14 mouse cellular contexts compared by ENCODE assay signal in the genomic region with DNA sequence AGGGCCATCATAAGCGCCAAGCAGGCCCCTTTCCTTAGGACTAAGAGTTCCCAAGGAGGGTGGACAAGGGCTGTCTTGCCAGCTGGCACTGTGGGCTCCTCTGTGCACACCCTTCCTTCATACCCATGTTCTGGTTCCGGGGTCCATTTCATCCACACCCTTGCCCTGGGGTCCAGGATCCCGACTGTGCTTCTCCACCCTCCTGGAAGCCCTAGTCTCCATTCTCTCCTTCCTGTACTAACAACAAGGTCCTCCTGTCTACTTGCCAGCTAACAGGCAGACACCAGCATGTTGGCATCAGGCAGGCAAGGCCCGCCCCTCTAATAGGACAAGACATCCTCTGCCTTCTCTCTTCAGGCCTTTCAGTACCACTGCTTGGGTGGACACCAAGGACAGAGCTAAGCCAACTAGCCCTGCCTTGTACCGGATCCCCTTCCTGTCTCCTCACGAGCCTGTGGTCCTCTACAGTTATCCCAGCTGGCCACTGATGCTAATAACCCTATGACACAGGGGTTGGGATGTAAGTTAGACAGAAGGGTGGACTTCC. TPM values are rescaled to one million over a fixed set of nuclear protein-coding genes. Genes with fewer than 3 reads are reported as not detected.
DNase-seq lines count a peak whose midpoint lies in the region; ATAC-seq lines count a peak whose summit lies in the region.
"Had no signal": no experiment of that assay in that cellular context is flagged by ENCODE, and none has a peak within 500 bp of the region (broad histone marks: within the 10 kb centered on the region; RNA-seq: fewer than 3 reads in every experiment).

No protein-coding gene starts in this region.

- no peak overlapping the region for H3K4me2 ChIP-seq in heart, embryonic 14.5 days (ENCODE audit: low read length)
- no peak overlapping the region for H3K4me2 ChIP-seq in midbrain, embryonic 12.5 days (replicated peaks)
- no peak overlapping the region for H3K4me2 ChIP-seq in midbrain, embryonic 16.5 days (ENCODE audit: low read length)
- H3K4me2 ChIP-seq in intestine, embryonic 15.5 days (replicated peaks) = no peak overlapping the region
- H3K4me2 ChIP-seq in stomach, embryonic 14.5 days (replicated peaks; ENCODE audit: low read depth, low read length) = no peak overlapping the region

- intact Hi-C loops in heart, postnatal 10 days (cut with DNase I) = no loop called here

- peaks cover 18% of the 10 kb centered on the region for H3K36me3 ChIP-seq in heart, embryonic 14.5 days (ENCODE audit: control insufficient read depth, insufficient read depth, low read length)
- peaks cover 30% of the 10 kb centered on the region for H3K36me3 ChIP-seq in midbrain, embryonic 12.5 days
- no peaks in the 10 kb centered on the region for H3K36me3 ChIP-seq in midbrain, embryonic 16.5 days (ENCODE audit: control insufficient read depth, insufficient read depth, low read length)
- H3K36me3 ChIP-seq in intestine, embryonic 15.5 days = no peaks in the 10 kb centered on the region
- H3K36me3 ChIP-seq in stomach, embryonic 14.5 days (ENCODE audit: control insufficient read depth, insufficient read depth, low read length) = no peaks in the 10 kb centered on the region; the same call in 1 of the 2 replicates

- no peaks in the 10 kb centered on the region for H3K9me3 ChIP-seq in heart, embryonic 14.5 days (ENCODE audit: control insufficient read depth, low read length)
- H3K9me3 ChIP-seq in midbrain, embryonic 12.5 days = no peaks in the 10 kb centered on the region
- no peaks in the 10 kb centered on the region for H3K9me3 ChIP-seq in midbrain, embryonic 16.5 days (replicated peaks; ENCODE audit: control insufficient read depth, low read length, poor library complexity, severe bottlenecking)
- no peaks in the 10 kb centered on the region for H3K9me3 ChIP-seq in intestine, embryonic 15.5 days
- H3K9me3 ChIP-seq in stomach, embryonic 14.5 days (ENCODE audit: control insufficient read depth, low read depth, low read length) = no peaks in the 10 kb centered on the region
- H3K9me3 ChIP-seq: megakaryocyte, embryonic 14.5 days had no signal

- no peak overlapping the region for H3K4me3 ChIP-seq in heart, embryonic 14.5 days (ENCODE audit: control insufficient read depth in 1 of 2, insufficient read depth in 1 of 2, low read depth in 1 of 2, low read length in 2 of 2)
- H3K4me3 ChIP-seq in midbrain, embryonic 12.5 days = no peak overlapping the region
- H3K4me3 ChIP-seq in midbrain, embryonic 16.5 days (ENCODE audit: low read depth, low read length) = no peak overlapping the region
- H3K4me3 ChIP-seq in intestine, embryonic 15.5 days (replicated peaks) = no peak overlapping the region
- no peak overlapping the region for H3K4me3 ChIP-seq in stomach, embryonic 14.5 days (ENCODE audit: low read depth, low read length)
- H3K4me3 ChIP-seq: megakaryocyte, embryonic 14.5 days had no signal

- no peak for DNase-seq in heart, postnatal 10 days
- no peak for DNase-seq in layer of hippocampus, adult 9-10 months (ENCODE audit: low spot score)
- no peak for DNase-seq in kidney, postnatal 36 days
- DNase-seq: cerebellum, postnatal 10 days; gastrocnemius, postnatal 10 days; left cerebral cortex, postnatal 4 days; thymus, postnatal 25 days had no signal

- peak overlapping the region; percentile 70; the same call in 1 of the 2 replicates for H3K9ac ChIP-seq in heart, embryonic 14.5 days (ENCODE audit: low read length)
- H3K9ac ChIP-seq in midbrain, embryonic 12.5 days (replicated peaks) = no peak overlapping the region
- no peak overlapping the region for H3K9ac ChIP-seq in midbrain, embryonic 16.5 days (ENCODE audit: low read depth, low read length)
- 0 out of 2 replicates have a peak overlapping the region, but pooled peaks have one; percentile 1 for H3K9ac ChIP-seq in intestine, embryonic 15.5 days
- H3K9ac ChIP-seq in stomach, embryonic 14.5 days (replicated peaks; ENCODE audit: low read depth, low read length) = no peak overlapping the region

- H3K27ac ChIP-seq in heart, embryonic 14.5 days (replicated peaks in 1 of 2; ENCODE audit: control insufficient read depth in 1 of 2, insufficient read depth in 1 of 2, low read depth in 2 of 2, low read length in 2 of 2) = peak overlapping the region; percentile 93 to 98; a peak in 3 of 4 replicates
- peak overlapping the region; percentile 86 for H3K27ac ChIP-seq in midbrain, embryonic 12.5 days (replicated peaks)
- no peak overlapping the region for H3K27ac ChIP-seq in midbrain, embryonic 16.5 days (ENCODE audit: low read length)
- H3K27ac ChIP-seq in intestine, embryonic 15.5 days = peak overlapping the region; percentile 96
- H3K27ac ChIP-seq in stomach, embryonic 14.5 days (ENCODE audit: low read length) = peak overlapping the region; percentile 94; the same call in 1 of the 2 replicates

- H3K27me3 ChIP-seq in heart, embryonic 14.5 days (ENCODE audit: control insufficient read depth, insufficient read depth, low read length) = no peaks in the 10 kb centered on the region
- H3K27me3 ChIP-seq in midbrain, embryonic 12.5 days = 0 out of 2 replicates have a peak, but pooled peaks cover 6% of the 10 kb centered on the region
- no peaks in the 10 kb centered on the region for H3K27me3 ChIP-seq in midbrain, embryonic 16.5 days (ENCODE audit: control insufficient read depth, insufficient read depth, low read depth, low read length)
- H3K27me3 ChIP-seq in intestine, embryonic 15.5 days (replicated peaks) = no peaks in the 10 kb centered on the region
- no peaks in the 10 kb centered on the region for H3K27me3 ChIP-seq in stomach, embryonic 14.5 days (ENCODE audit: control insufficient read depth, insufficient read depth, low read length)

- peaks cover 47 to 50% of the 10 kb centered on the region in 2 experiments for H3K4me1 ChIP-seq in heart, embryonic 14.5 days (ENCODE audit: control insufficient read depth in 2 of 2, insufficient read depth in 2 of 2, low read length in 2 of 2)
- peaks cover 79% of the 10 kb centered on the region for H3K4me1 ChIP-seq in midbrain, embryonic 12.5 days
- H3K4me1 ChIP-seq in midbrain, embryonic 16.5 days (ENCODE audit: control insufficient read depth, insufficient read depth, low read length) = peaks cover 10% of the 10 kb centered on the region
- H3K4me1 ChIP-seq in intestine, embryonic 15.5 days (replicated peaks) = peaks cover 65% of the 10 kb centered on the region
- H3K4me1 ChIP-seq in stomach, embryonic 14.5 days (ENCODE audit: control insufficient read depth, insufficient read depth, low read length) = peaks cover 42% of the 10 kb centered on the region

- no peak for ATAC-seq in heart, embryonic 14.5 days (ENCODE audit: insufficient number of reproducible peaks, insufficient read depth, low FRiP score, low read depth)
- no peak for ATAC-seq in midbrain, embryonic 12.5 days (ENCODE audit: low FRiP score, low read depth)
- no peak for ATAC-seq in midbrain, embryonic 16.5 days
- ATAC-seq in intestine, embryonic 15.5 days = no peak
- ATAC-seq in stomach, embryonic 14.5 days (ENCODE audit: insufficient number of reproducible peaks, insufficient read depth, low FRiP score, low read depth) = no peak

- 77% methylated on average over 6 of the region's 6 CpGs for WGBS in heart, embryonic 14.5 days
- 85% methylated on average over 6 of the region's 6 CpGs for WGBS in midbrain, embryonic 12.5 days
- WGBS in midbrain, embryonic 16.5 days = 80% methylated on average over 6 of the region's 6 CpGs
- WGBS in intestine, embryonic 15.5 days = 83% methylated on average over 6 of the region's 6 CpGs
- 80% methylated on average over 6 of the region's 6 CpGs for WGBS in stomach, embryonic 14.5 days

RNA-seq across cellular contexts. Expression of gene Nes, which starts 10.4 kb away (rescaled TPM):
- 9.8 and 10.7 TPM in 2 replicates for polyA plus RNA-seq in heart, embryonic 14.5 days (2014; fragmentation: Nextera tagmentation; extraction: Ambion mirVana)
- 10 to 100 TPM; 56.4 to 62.4 TPM for total RNA-seq in heart, postnatal 10 days (2021)
- 183 and 196 TPM in 2 replicates for polyA plus RNA-seq in midbrain, embryonic 12.5 days (2016; fragmentation: Nextera tagmentation; extraction: Ambion mirVana)
- polyA plus RNA-seq in midbrain, embryonic 16.5 days (2015; fragmentation: Nextera tagmentation; extraction: Ambion mirVana) = 14.1 and 21.8 TPM in 2 replicates
- polyA plus RNA-seq in intestine, embryonic 15.5 days (2015; fragmentation: Nextera tagmentation; extraction: Ambion mirVana) = 17.0 and 20.0 TPM in 2 replicates
- polyA plus RNA-seq in stomach, embryonic 14.5 days (2014; fragmentation: Nextera tagmentation; extraction: Ambion mirVana) = 10.5 and 10.6 TPM in 2 replicates

RNA-seq across cellular contexts. Expression of gene Bcan, which starts 18.7 kb away (rescaled TPM):
- polyA plus RNA-seq in heart, embryonic 14.5 days (2014; fragmentation: Nextera tagmentation; extraction: Ambion mirVana) = 0.31 TPM in 1 of 2 replicates, not detected in the other
- under 1 TPM in 1 of 2 experiments, not detected in 1; 0.17 TPM for total RNA-seq in heart, postnatal 10 days (2021)
- 0.63 and 1.1 TPM in 2 replicates for polyA plus RNA-seq in midbrain, embryonic 12.5 days (2016; fragmentation: Nextera tagmentation; extraction: Ambion mirVana)
- 51.5 and 96.9 TPM in 2 replicates for polyA plus RNA-seq in midbrain, embryonic 16.5 days (2015; fragmentation: Nextera tagmentation; extraction: Ambion mirVana)
- polyA plus RNA-seq in intestine, embryonic 15.5 days (2015; fragmentation: Nextera tagmentation; extraction: Ambion mirVana) = 0.15 and 0.54 TPM in 2 replicates
- polyA plus RNA-seq in stomach, embryonic 14.5 days (2014; fragmentation: Nextera tagmentation; extraction: Ambion mirVana) = 0.10 and 0.27 TPM in 2 replicates

RNA-seq across cellular contexts. Expression of gene Crabp2, which starts 32.8 kb away (rescaled TPM):
- 1.6 and 2.4 TPM in 2 replicates for polyA plus RNA-seq in heart, embryonic 14.5 days (2014; fragmentation: Nextera tagmentation; extraction: Ambion mirVana)
- total RNA-seq in heart, postnatal 10 days (2021) = under 1 TPM; 0.57 to 0.81 TPM
- polyA plus RNA-seq in midbrain, embryonic 12.5 days (2016; fragmentation: Nextera tagmentation; extraction: Ambion mirVana) = 291 and 335 TPM in 2 replicates
- polyA plus RNA-seq in midbrain, embryonic 16.5 days (2015; fragmentation: Nextera tagmentation; extraction: Ambion mirVana) = 42.5 and 44.4 TPM in 2 replicates
- polyA plus RNA-seq in intestine, embryonic 15.5 days (2015; fragmentation: Nextera tagmentation; extraction: Ambion mirVana) = 7.0 and 8.2 TPM in 2 replicates
- 30.7 and 44.1 TPM in 2 replicates for polyA plus RNA-seq in stomach, embryonic 14.5 days (2014; fragmentation: Nextera tagmentation; extraction: Ambion mirVana)
- polyA plus RNA-seq: large intestine, adult 2 months had no signal

RNA-seq across cellular contexts. Expression of gene Hapln2, which starts 46.1 kb away (rescaled TPM):
- polyA plus RNA-seq in heart, embryonic 14.5 days (2014; fragmentation: Nextera tagmentation; extraction: Ambion mirVana) = 0.58 TPM in 1 of 2 replicates, not detected in the other
- total RNA-seq in heart, postnatal 10 days (2021) = not detected
- polyA plus RNA-seq in midbrain, embryonic 12.5 days (2016; fragmentation: Nextera tagmentation; extraction: Ambion mirVana) = 0.13 and 0.43 TPM in 2 replicates
- polyA plus RNA-seq in midbrain, embryonic 16.5 days (2015; fragmentation: Nextera tagmentation; extraction: Ambion mirVana) = 0.37 and 0.74 TPM in 2 replicates
- not detected in 2 replicates for polyA plus RNA-seq in intestine, embryonic 15.5 days (2015; fragmentation: Nextera tagmentation; extraction: Ambion mirVana)
- polyA plus RNA-seq in stomach, embryonic 14.5 days (2014; fragmentation: Nextera tagmentation; extraction: Ambion mirVana) = 0.26 TPM in 1 of 2 replicates, not detected in the other
- total RNA-seq: gastrocnemius, postnatal 10 days had no signal
- polyA plus RNA-seq: large intestine, adult 2 months had no signal

RNA-seq across cellular contexts. Expression of gene Rrnad1, which starts 50.8 kb away (rescaled TPM):
- 10.9 and 14.4 TPM in 2 replicates for polyA plus RNA-seq in heart, embryonic 14.5 days (2014; fragmentation: Nextera tagmentation; extraction: Ambion mirVana)
- total RNA-seq in heart, postnatal 10 days (2021) = 1 to 10 TPM; 6.8 to 7.0 TPM
- 23.5 and 24.2 TPM in 2 replicates for polyA plus RNA-seq in midbrain, embryonic 12.5 days (2016; fragmentation: Nextera tagmentation; extraction: Ambion mirVana)
- polyA plus RNA-seq in midbrain, embryonic 16.5 days (2015; fragmentation: Nextera tagmentation; extraction: Ambion mirVana) = 20.5 and 23.2 TPM in 2 replicates
- polyA plus RNA-seq in intestine, embryonic 15.5 days (2015; fragmentation: Nextera tagmentation; extraction: Ambion mirVana) = 15.8 and 16.3 TPM in 2 replicates
- 17.9 and 20.0 TPM in 2 replicates for polyA plus RNA-seq in stomach, embryonic 14.5 days (2014; fragmentation: Nextera tagmentation; extraction: Ambion mirVana)

Comparison
In these comparisons a context has a peak if more than half of its experiments do, and no peak if none do; other contexts are left out.
1. RNA of gene Bcan, which starts 18.7 kb away (polyA plus RNA-seq): 51.5 to 96.9 TPM in midbrain, embryonic 16.5 days; 0.63 to 1.1 TPM in midbrain, embryonic 12.5 days, 0.15 to 0.54 TPM in intestine, embryonic 15.5 days, 0.31 TPM in heart, embryonic 14.5 days and 0.10 to 0.27 TPM in stomach, embryonic 14.5 days; every median in the first group is over 10 times any median in the second.
2. H3K9ac ChIP-seq: peak in heart, embryonic 14.5 days (single experiment) and intestine, embryonic 15.5 days (single experiment); none in midbrain, embryonic 12.5 days (single experiment), midbrain, embryonic 16.5 days (single experiment) and stomach, embryonic 14.5 days (single experiment).